Mouse (Mus musculus) gonadal fat pad, adult 2 months (tissue): ENCODE data around the gene Aamp. TPM values are rescaled to one million over a fixed set of nuclear protein-coding genes. Genes with fewer than 3 reads are reported as not detected.
"Not testable (repeated sequence)": the region's sequence is repeated elsewhere in the genome, so short reads cannot be mapped to it uniquely, and the experiment has no call there.

Experiments used
- DNase-seq: peaks from one replicate; pipeline ENCODE4 v3.0.0-alpha.2; 2012; ENCODE audit warnings: low read depth
- polyA plus RNA-seq: library from polyadenylated mRNA; depleted of rRNA; stranded (reverse); fragments of >200 nt; gene quantifications from 2 replicates; pipeline ENCODE4 v1.2.3, GENCODE M21; 2012; rRNA removed

The Aamp gene
- polyA plus RNA-seq, result 203 and 210 TPM in 2 replicates

DNA sequence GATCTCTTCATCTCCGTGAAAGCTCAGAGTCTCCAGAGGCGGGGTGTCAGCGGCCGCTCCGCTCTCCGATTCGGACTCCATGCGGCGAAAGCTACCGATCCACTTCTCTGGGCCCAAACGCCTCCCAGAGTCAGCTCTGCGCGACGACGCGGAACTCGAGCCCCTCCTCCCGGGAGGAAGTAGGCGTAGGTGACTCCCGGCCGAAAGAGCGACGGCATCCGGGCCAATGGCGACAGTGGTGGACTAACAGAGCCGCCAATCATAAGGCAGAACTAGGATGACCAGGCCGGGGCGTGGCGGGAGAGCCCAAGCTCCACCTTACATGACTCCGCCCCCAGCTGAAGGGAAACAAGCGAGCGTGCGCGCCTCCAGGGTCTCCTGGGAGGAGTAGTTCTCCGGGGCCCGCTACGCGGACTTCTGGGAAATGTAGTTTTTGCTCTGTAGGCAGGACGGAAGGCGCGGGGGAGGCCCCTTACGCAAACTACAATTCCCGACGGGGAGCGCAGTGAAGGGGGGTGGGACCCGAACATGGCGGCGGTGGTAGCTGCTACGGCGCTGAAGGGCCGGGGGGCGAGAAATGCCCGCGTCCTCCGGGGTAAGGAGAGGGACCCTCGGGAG lies at the start of gene Aamp, which contains the start of gene Pnkd:
TSS of gene Aamp (minus strand) at position 196 of the 618 bp plus-strand sequence.
TSS of gene Pnkd (plus strand) at position 388 of the 618 bp plus-strand sequence.
- peak; percentile 95 for DNase-seq

DNA sequence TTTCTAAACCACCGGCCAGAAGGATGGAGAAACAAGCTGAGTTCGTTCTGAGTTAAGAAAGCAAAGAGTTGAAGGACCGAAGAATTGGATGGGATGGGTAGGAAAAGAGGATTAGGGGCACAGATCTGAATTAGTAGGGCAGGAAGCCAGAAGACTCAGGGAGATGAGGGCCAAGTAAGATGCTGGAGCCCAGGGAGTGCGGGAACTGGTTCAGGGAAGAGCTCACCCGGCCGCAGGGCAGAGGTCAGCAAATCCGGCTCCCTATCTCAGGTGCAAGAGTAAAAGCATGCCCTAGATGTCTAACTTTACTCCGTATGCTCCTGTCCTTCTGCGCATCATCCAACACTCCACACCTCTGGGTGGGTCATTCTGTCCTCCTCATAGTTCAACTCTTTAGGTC lies 48.4 kb upstream of the Aamp start:
- no peak for DNase-seq

DNA sequence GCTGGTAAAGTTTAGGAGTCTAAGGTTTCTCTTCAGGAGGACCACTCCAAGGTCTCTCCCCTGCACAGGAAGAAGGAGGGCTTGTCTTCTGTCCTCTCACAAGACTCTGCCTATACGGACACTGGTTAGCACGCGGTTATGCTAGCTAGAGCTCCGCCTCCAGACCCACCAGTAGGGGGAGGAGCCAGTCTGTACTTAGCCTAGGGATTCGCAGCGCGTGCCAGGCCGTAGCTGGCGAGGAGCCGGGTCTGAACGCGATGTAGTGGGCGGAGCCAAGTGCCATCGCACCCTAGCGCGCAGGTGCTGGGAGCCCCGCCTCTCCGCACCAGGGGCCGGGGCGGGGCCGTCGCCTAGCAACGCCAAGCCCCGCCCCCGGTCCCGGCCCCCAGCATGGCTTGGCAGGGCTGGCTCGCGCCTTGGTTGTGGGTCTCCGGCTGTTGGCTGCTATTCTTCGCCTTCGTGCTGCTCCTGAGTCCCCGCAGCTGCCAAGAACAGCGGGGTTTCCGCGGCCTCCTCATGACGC lies 47.8 kb upstream of the Aamp start:
- peak; percentile 75 for DNase-seq

DNA sequence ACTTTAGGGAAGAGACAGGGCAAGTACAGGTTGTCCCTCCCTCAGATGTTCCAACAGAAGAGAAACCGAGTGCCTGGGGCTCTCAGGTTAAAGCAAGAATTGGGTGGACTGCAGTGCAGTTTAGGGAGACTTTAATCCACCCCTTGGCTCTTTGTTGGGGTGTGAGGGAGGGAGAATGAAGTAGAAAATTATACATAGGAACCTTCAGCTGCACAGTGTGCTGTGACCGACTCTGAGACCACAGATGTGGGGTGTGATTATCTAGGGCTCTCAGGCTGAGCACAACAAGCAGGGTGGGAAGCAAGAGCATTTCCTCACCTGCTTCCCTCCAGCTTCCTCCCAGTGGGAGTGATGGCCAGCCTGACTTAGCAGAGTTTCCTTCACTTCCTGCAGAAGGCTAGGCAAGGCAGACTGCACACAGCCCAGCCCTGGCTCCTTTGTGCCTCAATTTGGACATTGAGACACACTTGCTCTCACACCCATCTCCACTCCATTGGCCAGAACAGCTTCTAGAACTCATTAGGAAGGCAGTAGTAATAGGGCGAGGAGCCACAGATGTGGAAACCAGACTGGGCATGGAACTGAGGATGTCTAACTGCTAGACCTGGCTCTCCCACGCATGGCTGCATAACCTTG lies 46.6 kb upstream of the Aamp start:
- peak; percentile 80 for DNase-seq

DNA sequence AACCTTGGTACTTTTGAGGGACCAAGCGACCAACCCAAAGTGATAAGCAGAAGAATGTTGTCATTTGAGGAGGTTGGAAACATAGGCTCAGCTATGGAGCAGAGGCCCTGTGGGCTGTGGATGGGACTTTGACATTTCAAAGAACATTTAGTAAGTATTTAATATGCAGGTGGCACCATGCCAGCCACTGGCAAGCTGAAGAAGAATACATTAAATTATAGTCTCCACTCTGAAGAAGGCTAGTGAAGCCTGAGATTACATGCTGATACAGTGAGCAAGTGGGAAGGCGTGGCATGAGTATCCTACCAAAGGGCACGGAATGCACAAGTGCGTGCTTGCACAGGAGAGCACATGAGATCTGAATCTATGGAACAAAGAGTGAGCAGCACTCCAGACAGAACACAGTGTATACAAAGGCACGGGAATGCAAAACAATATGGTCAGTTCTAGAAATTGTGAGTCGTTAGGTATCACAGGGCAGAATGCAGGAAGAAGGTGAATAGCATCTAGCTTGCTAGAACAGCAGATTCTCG lies 45.4 kb upstream of the Aamp start:
- no peak for DNase-seq

DNA sequence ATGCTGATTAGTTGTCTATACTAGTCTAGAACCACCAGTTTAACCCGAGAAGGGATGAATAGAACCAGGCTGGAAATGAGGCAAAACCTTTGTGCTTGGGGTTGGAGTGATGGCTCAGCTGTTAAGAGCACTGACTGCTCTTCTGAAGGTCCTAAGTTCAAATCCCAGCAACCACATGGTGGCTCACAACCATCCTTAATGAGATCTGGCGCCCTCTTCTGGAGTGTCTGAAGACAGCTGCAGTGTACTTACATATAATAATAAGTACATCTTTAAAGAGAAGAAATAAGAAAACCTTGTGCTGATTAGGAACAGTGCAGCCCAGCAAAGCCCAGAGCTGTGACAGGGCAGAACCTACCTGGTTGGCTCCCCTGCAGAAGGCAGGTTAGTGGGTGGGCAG lies 42.4 kb upstream of the Aamp start:
- DNase-seq, result not testable (repeated sequence)

DNA sequence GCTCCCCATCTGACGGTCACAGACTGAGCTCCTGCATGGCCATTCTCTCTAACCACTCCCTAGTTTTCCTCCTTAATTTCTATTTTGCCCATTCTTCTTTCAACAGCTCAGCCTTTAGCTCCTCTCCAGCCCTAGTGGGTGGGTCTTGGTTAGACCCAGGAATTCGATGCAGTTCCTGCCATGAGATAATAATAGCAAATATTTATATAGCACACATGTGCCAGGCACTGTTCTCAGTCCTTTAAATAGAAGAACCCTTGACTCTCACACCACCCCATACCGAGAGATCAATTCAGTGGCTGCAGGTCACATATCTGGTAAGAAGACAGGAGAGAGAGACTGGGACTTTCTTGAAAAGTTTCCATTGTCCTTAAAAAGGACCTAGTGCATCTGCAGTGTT lies 36.9 kb upstream of the Aamp start:
- DNase-seq, result no peak

DNA sequence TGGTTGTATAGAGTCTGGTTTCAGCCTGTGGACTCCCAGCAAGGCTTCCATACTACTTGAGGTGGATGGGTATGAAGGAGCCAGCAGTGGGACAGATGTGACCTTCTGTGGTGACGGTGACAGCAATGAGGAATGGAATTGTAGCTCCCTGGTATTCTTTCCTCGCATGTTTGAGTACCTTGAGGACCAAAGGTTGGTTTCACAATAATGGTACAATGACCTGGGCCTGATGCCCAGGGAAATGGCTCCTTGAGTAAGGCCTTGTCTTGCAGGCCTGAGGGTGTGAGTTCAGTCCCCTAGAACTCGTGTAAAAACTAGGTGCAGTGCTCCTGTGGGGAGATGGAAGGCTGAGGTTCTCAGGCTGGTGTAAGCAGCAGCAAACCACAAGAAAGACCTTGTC lies 34.2 kb upstream of the Aamp start:
- DNase-seq, result no peak

DNA sequence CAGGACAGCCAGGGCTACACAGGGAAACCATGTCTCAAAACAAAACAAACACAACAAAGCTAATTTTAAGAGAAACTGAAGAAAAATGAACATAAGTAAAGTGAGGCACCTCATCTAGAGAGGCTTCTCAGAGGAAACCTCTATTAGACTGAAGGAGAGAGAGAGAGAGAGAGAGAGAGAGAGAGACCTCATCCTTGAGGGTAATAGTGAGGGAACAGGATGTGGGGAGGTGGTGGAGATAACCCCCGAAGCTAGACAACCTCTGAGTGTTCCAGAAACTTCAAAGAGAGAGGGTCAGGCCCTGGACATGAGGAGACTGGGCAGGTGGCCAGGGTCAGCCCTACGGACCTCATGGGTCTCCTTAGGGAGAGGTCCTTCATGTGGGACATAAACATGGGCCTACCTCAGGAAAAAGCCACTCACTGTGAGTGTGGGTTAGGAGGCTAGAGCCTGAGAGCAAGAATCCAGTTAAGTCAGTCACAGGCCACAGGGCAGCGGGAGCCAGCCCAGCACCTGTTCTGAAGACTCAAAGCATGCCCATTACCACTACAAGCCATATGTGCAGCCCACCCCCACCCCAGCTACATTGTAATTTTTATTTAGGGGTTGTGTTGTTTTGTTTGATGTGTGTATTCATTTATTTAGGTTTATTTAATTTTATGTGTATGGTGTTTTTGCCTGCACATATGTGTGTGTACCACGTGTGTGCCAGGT lies 31.7 kb upstream of the Aamp start:
- no peak for DNase-seq

DNA sequence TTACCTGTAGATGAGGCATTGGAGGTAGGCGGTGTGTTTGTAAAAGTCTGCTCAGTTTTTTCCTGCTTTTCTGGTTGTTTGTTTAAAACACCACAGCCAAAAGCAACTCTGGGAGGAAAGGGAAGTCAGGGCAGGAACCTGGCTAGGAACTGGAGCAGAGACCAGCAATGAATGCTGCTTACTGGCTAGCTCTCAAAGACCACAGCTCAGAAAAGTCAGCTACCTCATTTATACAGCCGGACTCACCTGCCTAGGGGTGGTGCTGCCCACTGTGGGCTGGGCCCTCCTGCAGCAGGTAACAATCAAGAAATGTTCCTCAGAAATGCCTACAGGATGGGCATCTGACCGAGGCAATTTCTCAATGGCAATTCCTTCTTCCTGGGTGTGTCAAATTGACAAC lies 30.3 kb upstream of the Aamp start:
- DNase-seq, result no peak

DNA sequence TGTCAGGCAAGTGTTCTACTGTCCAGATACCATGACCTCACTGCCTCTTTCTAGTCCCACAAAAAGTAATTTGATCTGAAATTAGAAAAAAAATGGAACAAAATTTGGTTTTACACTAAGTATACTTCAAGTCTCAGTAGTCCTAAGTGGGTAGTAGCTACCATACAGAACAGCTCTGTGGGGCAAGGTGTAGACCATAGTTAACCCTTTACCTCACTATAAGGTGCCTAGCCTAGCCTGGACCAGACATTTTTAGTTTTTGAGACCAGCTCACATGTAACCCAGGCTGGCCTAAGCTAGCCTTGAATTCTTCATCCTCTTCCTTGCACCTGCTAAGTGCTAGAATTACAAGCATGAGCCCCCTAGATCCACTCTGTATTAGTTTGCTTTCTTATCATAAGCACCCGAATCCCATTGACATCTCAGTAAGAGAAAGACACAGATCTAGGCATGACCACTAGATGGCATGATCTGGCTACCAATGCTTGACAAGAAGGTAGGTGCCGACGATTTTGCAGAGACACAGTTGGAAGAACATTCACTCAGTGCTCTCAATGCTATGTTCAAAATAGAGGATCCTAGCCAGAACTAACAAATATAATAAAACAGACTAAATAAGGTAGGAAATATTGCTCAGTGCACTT lies 28.6 kb upstream of the Aamp start:
- DNase-seq, result no peak

DNA sequence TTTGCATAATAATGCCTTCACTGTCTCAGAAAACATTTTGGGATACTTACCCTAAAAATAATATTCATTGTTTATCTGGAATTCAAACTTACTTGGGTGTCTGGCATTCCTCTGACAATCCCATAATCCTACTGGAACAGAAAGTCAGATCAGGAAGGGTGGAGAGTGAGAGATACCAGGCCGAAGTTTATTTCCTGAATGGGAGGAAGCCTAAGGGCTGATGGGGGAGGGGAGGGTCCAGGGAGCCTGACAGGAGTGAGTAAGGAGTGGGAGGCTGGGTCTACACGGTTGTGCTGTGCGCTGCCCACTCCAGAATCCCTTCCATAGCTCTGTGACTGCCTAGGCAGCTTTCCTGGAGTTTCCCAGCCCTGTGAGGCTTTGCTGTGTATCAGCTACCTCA lies 25.2 kb upstream of the Aamp start:
- DNase-seq, result no peak

DNA sequence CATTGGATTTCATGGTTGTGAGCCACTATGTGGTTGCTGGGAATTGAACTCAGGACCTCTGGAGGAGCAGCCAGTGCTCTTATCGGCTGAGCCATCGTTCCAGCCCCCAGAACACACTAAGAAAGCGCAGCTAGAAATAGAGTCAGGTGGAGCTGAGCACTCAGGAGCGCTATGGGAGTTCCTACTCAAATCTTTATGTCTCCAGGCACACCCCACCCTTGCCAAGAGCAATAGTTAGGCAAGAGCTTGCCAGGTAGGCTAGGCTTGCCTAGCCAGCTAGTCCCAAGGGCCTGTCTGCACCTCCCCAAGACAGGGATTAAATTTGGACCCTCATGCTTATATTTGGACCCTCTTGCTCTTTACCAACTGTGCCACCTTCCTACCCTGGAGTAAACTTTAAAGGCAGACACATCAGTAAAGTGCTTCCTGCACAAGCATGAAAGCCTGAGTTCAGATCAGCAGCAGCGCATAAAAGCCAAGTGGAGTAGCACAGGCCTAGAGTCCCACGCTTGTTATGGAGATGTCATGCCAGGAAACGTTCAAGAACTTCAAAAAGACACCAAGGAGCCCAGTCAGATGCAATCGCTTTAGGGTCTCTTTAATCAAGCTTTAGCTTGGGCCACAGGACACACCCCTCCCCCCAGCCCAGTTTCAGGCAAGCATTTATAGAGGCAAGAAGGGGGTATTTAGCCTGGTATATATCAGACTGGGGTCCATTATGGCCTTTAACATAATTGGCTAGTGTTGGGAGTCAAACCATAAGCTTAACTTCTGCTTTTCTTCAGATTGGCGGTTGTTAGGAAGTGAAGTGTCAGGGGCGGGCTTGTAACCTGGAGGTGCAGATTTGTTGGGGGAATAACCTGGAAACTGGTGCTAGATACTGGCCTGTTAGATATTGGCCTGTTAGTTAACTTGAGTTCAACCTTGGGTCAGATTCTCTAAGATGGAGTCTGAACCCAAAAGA lies 23.7 kb upstream of the Aamp start:
- no peak for DNase-seq

DNA sequence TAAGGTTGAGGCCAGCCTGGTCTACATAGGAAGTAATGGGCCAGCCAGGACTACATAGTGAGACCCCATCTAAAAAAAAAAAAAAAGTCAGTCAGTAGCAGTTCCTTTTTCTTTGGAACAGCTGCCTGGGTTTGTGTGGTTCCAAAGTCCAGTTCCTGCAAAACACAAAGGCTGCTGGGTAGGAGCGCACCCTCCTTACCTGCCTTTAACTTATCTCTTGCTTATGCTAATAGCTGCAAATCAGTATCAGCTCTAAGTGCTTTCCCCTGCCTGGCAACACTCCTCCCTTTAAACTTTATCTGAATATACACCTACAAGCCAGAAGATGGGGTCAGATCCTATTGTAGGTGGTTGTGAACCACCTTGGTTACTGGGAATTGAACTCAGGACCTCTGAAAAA lies 22.6 kb upstream of the Aamp start:
- no peak for DNase-seq

DNA sequence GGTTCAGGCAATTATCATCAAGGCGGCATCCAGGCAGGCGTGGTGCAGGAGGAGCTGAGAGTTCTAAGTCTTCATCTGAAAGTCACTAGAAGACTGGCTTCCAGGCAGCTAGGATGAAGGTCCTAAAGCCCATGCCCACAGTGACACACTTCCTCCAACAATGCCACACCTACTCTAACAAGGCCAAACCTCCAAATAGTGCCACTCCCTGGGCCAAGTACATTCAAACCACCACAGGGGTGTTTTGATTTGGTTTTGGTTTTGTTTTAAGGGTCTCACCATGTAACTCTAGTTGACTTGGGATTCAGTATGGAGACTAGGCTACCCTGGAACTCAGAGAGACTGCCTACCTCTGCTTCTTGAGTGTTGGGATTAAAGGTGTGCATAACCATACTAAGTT lies 21.0 kb upstream of the Aamp start, which contains the start of gene Tmbim1:
TSS of gene Tmbim1 (minus strand) at position 101 of the 400 bp plus-strand sequence.
- DNase-seq, result no peak

DNA sequence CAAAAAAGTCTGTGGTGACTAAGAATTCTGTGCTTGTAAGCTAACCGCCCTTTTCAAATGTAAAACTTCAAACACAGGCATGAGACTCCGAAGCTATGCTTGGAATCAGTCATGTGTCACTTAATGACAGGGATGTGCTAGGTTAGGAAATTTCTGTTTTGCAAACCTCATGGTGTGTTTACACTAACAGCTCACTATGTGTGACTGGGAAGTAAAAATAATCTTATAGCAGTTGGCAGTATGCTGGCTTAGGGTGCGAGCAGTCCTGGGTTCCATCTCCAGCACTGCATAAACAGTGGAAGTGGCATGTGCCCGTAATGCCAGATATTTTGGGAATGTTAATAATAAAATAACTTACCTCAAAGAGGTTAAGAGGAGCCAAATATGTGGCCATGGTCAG lies 20.4 kb upstream of the Aamp start:
- DNase-seq, result no peak

DNA sequence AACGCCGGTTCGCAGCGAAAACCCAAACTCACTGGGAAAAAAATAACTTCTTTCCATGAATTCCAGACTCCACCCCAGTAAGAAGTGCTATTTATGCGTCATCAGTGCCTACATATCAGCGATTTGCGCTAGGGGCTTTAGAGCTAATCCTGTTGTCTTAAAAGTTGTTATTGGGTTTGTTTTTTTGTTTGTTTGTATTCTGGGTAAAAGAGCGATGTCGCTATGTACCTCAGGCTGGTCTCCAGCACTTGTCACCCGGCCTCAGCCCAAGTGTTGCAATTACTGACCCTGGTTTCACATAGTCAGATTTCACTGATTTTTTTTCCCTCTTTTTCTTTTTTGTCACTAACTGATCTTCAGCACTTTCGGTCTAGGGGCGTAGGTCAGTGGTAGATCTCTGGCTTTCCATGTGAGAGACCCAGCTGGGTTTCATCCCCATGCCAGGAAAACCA lies 19.8 kb upstream of the Aamp start:
- no peak for DNase-seq

DNA sequence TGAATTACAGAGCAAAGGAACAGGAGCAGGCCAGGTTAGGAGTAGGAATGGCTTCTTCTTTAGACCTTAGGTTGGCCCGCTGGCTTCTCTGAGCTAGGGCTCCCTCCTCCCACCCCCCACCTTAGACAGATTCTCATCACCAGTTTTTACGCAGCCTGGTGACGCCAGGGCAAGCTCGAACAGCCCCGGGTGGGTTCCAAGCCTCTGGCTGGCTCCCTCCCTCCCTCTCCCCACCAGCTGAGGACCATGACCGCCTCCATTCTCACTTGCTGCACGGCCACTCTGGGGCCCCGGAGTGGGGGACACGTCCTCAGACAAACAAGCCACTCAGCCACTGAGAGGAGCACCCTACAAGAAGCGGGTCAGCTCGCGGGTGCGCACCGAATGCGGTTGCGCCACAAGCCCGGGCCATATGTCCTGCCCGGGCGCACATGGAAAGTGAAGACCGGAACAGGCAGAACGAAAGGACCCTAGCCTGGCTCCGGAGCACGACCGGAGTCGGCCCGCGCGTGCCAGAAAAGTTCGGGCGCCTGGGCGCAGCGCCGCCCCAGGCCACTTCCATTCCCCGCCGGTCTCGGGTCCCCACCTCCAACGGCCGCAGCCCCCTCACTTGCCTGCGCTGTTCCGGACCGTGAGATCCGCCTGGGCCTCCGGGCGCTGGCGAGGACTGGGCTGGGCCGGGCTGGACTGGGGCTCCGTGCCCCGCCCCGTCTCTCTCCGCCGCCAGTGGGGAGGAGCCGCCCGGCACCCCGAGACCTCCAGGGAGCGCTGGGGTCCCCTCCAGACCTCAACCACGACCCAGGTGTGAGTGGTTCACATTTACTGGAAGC lies 19.2 kb upstream of the Aamp start:
- no peak for DNase-seq

DNA sequence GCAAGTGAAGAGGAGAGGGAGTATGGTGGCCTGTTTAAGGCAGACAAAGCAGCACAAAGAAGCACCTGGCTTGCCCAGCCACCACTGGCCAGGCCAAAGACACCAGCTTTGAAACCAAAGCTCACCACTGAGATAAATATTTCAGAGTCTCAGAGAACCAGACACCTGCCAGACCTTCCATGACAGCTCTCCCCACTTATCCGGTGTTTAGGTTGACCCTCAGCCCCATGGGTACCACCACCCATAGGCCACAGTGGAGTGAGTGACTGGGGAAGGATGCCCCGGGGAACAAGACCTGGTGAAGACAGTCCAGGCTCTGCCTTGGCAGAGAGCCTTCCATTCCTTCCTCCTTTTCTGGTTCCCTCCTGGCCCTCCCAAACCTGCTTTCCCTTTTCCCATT lies 18.3 kb upstream of the Aamp start:
- DNase-seq, result no peak

DNA sequence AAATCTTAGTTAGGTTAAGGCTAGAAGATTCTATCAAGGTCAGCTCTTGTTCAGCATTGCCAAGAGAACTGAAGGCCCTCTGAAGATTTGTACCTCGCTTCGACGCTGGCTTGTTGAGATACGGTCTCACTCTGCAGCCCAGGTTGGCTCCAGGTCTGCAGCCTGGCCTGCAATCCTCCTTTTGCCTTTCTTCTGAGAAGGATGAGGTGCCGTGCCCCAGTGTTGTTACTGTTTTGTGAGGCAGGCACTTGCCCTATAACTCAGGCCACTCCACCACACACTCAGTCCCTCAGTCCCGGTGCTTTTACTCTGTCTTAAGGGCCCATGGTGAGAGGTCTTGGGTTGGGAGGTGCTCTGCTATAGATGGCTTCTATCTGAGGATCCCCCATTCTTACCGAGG lies 17.7 kb upstream of the Aamp start:
- DNase-seq, result no peak
